In the genomic region with DNA sequence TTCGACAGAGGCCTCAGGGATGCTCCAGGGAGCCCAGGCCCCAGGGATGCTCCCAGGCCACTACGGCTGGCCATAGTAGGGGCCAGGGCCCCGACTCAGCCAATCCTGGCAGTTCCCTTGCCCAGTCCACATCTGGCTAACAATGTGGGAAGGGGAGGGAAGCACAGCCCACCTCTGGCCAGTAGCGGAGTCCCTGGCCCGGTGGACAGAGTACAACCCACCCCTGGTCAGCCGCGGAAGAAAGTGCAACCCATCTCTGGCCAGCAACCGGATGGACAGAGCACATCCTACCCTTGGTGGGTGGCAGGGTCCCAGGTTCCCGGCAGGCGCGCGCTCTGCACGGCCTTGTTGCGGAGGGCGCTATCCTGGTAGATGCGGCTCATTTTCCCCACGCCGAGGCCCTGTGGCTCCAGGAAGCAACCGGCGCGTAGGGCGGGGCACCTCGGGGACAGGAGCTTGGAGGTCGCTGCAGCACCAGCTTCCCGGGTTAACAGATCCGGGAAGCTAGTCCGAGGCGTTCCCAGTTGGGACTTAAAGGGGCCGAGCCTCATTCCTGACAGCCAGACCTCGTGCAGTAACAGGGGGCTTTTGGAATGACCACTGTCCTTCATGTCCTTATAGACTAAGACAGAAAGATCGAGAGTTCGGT, we compare ENCODE assay signal across 8 mouse cellular contexts. TPM values are rescaled to one million over a fixed set of nuclear protein-coding genes. Genes with fewer than 3 reads are reported as not detected.
DNase-seq lines count a peak whose midpoint lies in the region; ATAC-seq and TF ChIP-seq lines count a peak whose summit lies in the region.

A gene (minus strand): TSS at position 498 of the 649 bp plus-strand sequence.

- POLR2A ChIA-PET in Patski (lab: Charles Lee): no interaction called here

- CTCF ChIA-PET in Patski (lab: Charles Lee): no interaction called here

- H3K4me3 ChIP-seq in cerebellum, adult 2 months (replicated peaks; ENCODE audit: insufficient read depth, low read depth, low read length): peak within 1 kb of the TSS; percentile 81

- TF ChIP-seq POLR2A in cerebellum, adult 2 months (IDR thresholded peaks at IDR 0.05; ENCODE audit: borderline replicate concordance, insufficient read depth, low read length): no peak

- no peaks in the 10 kb centered on the region for H3K27me3 ChIP-seq in Patski
- H3K27me3 ChIP-seq in cerebellum, adult 2 months (ENCODE audit: control insufficient read depth, insufficient read depth, low read length): no peaks in the 10 kb centered on the region

- peak within 1 kb of the TSS; percentile 29; the same call in 1 of the 2 replicates for H3K27ac ChIP-seq in cerebellum, adult 2 months (ENCODE audit: insufficient read depth, low read length)

- DNase-seq in Patski (ENCODE audit: low read depth, low spot score): peak; percentile 25
- peak; percentile 81 to 82 for DNase-seq in cerebellum, adult 2 months
- peak; percentile 67 for DNase-seq in forelimb bud, embryonic 11.5 days (ENCODE audit: low read depth, low spot score)
- DNase-seq in heart, postnatal 36 days: peak; percentile 71 to 78
- peak in 1 of 2 experiments; percentile 49 for DNase-seq in layer of hippocampus, adult 18-20 months (ENCODE audit: low spot score in 2 of 2)
- peak; percentile 81 to 86 for DNase-seq in lung, adult 18-20 months
- DNase-seq in ovary, adult 18-20 months (ENCODE audit: low spot score): peak; percentile 61
- DNase-seq in c-Kit-positive CD71-positive TER-119-positive erythroid progenitor cells, embryonic 14.5 days (ENCODE audit: low spot score): no peak

- in situ Hi-C loops in Patski (cut with MboI; ENCODE audit: low pct_unique_long_range_greater_than_20kb): no loop called here

- intact Hi-C loops in heart, postnatal 36 days (cut with DNase I): loop anchor here (5.0 to 10.0 kb wide), 4 partner anchors 87 to 330 kb away; a partner anchor contains a TSS

- TF ChIP-seq CTCF in Patski (IDR thresholded peaks at IDR 0.05): no peak
- no peak for TF ChIP-seq CTCF in cerebellum, adult 2 months (IDR thresholded peaks at IDR 0.05; ENCODE audit: borderline replicate concordance, insufficient read depth, low read depth, low read length)

- H3K4me1 ChIP-seq in cerebellum, adult 2 months (ENCODE audit: control insufficient read depth, insufficient read depth, low read length): no peaks in the 10 kb centered on the region

- under 1% methylated on average over 32 of the region's 32 CpGs for WGBS in cerebellum, adult 2 months

- peak; percentile 68 for ATAC-seq in Patski

RNA-seq across cellular contexts. Expression of the gene that starts here (rescaled TPM):
- 37.3 TPM for polyA plus RNA-seq in Patski (2021)
- polyA plus RNA-seq in cerebellum, adult 2 months (2012; rRNA removed): 22.5 and 22.8 TPM in 2 replicates
- 10 to 100 TPM in 1 of 2 experiments, 1 to 10 TPM in 1; 9.8 to 11.4 TPM for total RNA-seq in heart, postnatal 36 days (2021)
- total RNA-seq in layer of hippocampus, adult 18-20 months (2021): 10 to 100 TPM; 14.3 to 14.5 TPM
